Mouse (Mus musculus): ENCODE data around the gene Rasal3.
A peak's percentile ranks its signal among the peaks of the same experiment; 100 is the strongest.

Rasal3 gene

GRCm38 (mm10) chr17:32403417-32403816, at the start of gene Rasal3:
Gene Rasal3 (minus strand): TSS chr17:32403583.
- DNase-seq: no peak

GRCm38 (mm10) chr17:32452482-32452881, 49.1 kb upstream of the Rasal3 start, which contains the start of gene Cyp4f39:
Gene Cyp4f39 (plus strand): TSS chr17:32452723.
- peak; percentile 27 for DNase-seq

GRCm38 (mm10) chr17:32450844-32451537, 47.6 kb upstream of the Rasal3 start:
- DNase-seq: no peak

GRCm38 (mm10) chr17:32449042-32449441, 45.7 kb upstream of the Rasal3 start:
- DNase-seq: no peak

- DNase-seq: no peak
Observed at GRCm38 (mm10) chr17:32447195-32447594, 43.8 kb upstream of the Rasal3 start.

GRCm38 (mm10) chr17:32445016-32445415, 41.6 kb upstream of the Rasal3 start:
- DNase-seq: no peak

GRCm38 (mm10) chr17:32443245-32443644, 39.9 kb upstream of the Rasal3 start:
- DNase-seq: no peak

- DNase-seq: no peak
Observed at GRCm38 (mm10) chr17:32437106-32437505, 33.7 kb upstream of the Rasal3 start.

- DNase-seq: peak; percentile 11
Observed at GRCm38 (mm10) chr17:32435151-32435550, 31.8 kb upstream of the Rasal3 start.

- DNase-seq: no peak
Observed at GRCm38 (mm10) chr17:32434324-32434723, 30.9 kb upstream of the Rasal3 start.

GRCm38 (mm10) chr17:32431972-32432371, 28.6 kb upstream of the Rasal3 start:
- DNase-seq: peak; percentile 26

- DNase-seq: no peak
Observed at GRCm38 (mm10) chr17:32426610-32427009, 23.2 kb upstream of the Rasal3 start.

GRCm38 (mm10) chr17:32424034-32424433, 20.7 kb upstream of the Rasal3 start, which contains the start of gene Pglyrp2:
Gene Pglyrp2 (minus strand): TSS chr17:32424167.
- DNase-seq: no peak

GRCm38 (mm10) chr17:32420781-32421180, 17.4 kb upstream of the Rasal3 start:
- no peak for DNase-seq

- DNase-seq: no peak
Observed at GRCm38 (mm10) chr17:32419989-32420388, 16.6 kb upstream of the Rasal3 start.

GRCm38 (mm10) chr17:32416771-32417170, 13.4 kb upstream of the Rasal3 start:
- no peak for DNase-seq

GRCm38 (mm10) chr17:32415417-32416020, 12.1 kb upstream of the Rasal3 start:
- DNase-seq: no peak

- no peak for DNase-seq
Observed at GRCm38 (mm10) chr17:32411898-32412297, 8.5 kb upstream of the Rasal3 start.

- DNase-seq: no peak
Observed at GRCm38 (mm10) chr17:32402779-32403157, 615 bp downstream of the Rasal3 start.

- no peak for DNase-seq
Observed at GRCm38 (mm10) chr17:32402011-32402778, 1.2 kb downstream of the Rasal3 start.

- no peak for DNase-seq
Observed at GRCm38 (mm10) chr17:32396266-32396665, 7.1 kb downstream of the Rasal3 start.

- DNase-seq: no peak
Observed at GRCm38 (mm10) chr17:32393944-32394343, 9.4 kb downstream of the Rasal3 start.

GRCm38 (mm10) chr17:32389101-32389659, 14.2 kb downstream of the Rasal3 start, which contains the start of gene Wiz:
Gene Wiz (minus strand): TSS chr17:32389439.
- peak; percentile 96 for DNase-seq

Data from kidney, postnatal 14 days (tissue).